Mouse (Mus musculus) spleen, embryonic (tissue): Measurements from ENCODE around the gene Eps8.

Source experiments
- CTCF ChIA-PET: fragments of 350-600 bp; sonication (Branson Sonifier 250); formaldehyde crosslinking; loops from one replicate; lab custom pipeline; 2022; lab: Charles Lee

Eps8 gene

GRCm38 (mm10) chr6:137654776-137655175 is at the start of gene Eps8:
Gene Eps8, minus strand, starts transcription at chr6:137654876.
- CTCF ChIA-PET = interaction anchor here (0.8 kb wide), 1 partner anchor 199 kb away, joined by 3 read pairs; no protein-coding TSS in a partner anchor

GRCm38 (mm10) chr6:137703431-137703830 is 48.8 kb upstream of the Eps8 start:
- CTCF ChIA-PET = no interaction called here

DNA sequence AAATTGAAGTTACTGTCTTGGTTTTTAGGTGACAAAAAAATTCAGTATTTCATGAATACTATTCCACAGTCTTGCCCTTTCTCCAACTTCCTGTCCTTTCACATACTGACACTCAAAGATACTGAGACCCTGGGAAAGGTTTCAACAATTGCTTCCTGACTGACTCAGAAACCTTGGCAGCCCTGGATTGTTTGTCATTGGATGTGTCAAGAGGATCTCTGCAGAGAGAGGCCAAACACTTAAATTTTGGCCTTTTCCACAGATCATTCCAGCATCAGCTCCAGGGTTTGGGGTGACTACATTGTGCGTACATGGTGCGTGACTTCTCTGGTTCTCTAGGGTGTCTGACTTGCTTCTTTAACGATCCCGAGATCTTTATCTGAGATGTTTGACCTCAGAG is 48.2 kb upstream of the Eps8 start:
- CTCF ChIA-PET = no interaction called here

DNA sequence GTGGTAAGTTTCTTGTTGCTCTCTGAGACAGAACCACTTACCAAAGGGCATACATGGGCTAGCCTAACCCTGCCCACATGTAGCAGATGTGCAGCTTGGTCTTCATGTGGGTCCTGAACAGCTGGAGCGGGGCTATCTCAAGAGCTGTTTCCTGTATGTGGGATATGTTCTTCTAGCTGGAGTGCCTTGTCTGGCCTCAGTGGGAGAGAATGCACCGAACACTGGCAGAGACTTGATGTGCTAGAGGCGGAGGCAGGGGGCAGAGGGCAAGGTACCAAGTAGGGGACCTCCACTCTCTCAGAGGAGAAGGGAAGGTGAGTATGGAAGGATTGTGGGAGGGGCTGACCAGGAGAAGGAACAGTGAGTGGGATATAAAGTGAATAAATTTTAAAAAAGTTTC is 47.5 kb upstream of the Eps8 start:
- CTCF ChIA-PET = no interaction called here

GRCm38 (mm10) chr6:137699434-137699833 is 44.8 kb upstream of the Eps8 start:
- CTCF ChIA-PET = no interaction called here

GRCm38 (mm10) chr6:137696445-137697204 is 41.9 kb upstream of the Eps8 start:
- CTCF ChIA-PET = no interaction called here

DNA sequence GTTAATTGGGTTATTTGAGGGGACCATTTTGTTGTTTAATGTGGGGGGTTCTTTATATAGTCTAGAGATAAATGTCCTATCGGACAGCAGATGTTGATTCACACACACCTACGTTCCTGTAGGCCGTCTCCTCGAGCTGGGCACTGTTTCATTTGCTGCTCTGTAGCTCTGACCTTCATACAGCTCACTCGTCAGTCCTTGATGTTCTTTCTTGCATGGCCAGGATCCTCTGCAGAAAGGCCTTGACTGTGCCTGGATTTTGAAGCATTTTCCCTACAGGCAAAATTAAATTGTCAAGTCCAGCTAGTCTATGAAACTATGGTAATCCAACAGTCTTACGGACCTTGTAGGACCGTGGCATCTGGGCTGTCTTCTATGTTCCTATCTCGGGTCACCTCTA is 40.4 kb upstream of the Eps8 start:
- CTCF ChIA-PET = no interaction called here

DNA sequence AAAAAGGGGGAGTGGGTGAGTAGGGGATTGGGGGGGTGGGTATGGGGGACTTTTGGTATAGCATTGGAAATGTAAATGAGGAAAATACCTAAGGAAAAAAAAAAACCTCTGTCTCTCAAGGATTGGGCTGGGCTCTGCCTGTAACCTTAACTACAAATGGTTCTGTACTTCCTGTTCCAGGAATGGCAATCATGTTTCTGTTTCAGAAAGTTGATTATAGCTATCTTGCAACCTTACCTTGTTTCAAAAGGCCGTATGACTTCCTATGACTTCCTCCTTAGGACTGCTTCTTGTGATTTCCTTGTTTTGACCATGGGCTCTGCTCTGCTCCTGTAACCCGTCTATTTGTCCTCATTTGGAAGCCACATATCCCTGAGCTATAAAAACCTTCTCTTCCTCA is 39.6 kb upstream of the Eps8 start:
- CTCF ChIA-PET = no interaction called here

GRCm38 (mm10) chr6:137690550-137691119 is 36.0 kb upstream of the Eps8 start:
- CTCF ChIA-PET = no interaction called here

DNA sequence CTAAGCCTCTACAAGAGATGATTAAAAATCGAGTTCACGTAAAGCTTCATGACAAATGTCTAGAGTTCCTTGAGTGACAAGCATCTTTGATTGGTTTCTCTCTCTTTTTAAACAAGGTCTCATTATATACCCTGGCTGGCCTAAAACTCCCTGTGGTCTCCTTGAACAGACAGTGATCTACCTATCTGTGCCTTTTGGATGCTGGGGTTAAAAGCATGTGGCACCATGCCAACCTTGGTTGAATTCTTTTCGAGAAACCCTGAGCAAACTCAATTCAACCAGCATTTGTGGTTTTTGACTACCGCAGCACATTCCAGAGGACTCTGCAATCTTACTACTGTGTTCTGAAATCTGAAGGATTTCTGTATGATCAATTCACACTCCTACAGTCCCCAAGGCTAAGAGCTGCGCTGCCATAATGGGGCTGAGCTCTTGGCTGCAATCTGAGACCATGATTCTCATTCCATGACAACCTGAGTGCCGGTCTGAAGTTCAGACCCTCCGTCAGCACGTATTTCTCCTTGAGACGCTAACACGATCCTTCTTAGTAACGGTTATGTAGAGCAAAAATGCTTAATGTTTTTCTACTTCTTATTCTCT is 33.9 kb upstream of the Eps8 start:
- CTCF ChIA-PET = no interaction called here

DNA sequence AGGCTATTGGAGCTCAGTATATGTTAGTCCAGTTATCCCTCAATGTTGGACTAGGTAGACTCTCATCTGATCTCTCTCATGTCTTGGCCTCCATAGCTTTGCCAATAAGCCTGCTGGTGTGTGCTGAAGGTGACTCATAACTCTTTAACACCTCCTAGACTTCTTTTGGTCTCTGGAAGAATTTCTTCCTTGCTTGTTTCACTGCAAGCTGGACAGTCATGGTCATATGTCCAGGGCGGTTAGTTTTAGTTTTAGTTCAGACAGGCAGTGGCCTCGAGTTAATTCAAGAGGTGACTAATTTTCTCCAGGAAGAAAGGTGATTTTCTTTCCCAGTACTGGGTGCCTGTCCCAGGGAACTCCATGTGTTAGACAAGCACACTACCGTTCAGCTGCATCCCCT is 33.4 kb upstream of the Eps8 start:
- CTCF ChIA-PET = no interaction called here

GRCm38 (mm10) chr6:137687667-137688066 is 33.0 kb upstream of the Eps8 start:
- CTCF ChIA-PET = interaction anchor here (0.6 kb wide), 1 partner anchor 9 kb away, joined by 3 read pairs; no protein-coding TSS in a partner anchor

- CTCF ChIA-PET = no interaction called here
Measured at GRCm38 (mm10) chr6:137682629-137683028, 28.0 kb upstream of the Eps8 start.

DNA sequence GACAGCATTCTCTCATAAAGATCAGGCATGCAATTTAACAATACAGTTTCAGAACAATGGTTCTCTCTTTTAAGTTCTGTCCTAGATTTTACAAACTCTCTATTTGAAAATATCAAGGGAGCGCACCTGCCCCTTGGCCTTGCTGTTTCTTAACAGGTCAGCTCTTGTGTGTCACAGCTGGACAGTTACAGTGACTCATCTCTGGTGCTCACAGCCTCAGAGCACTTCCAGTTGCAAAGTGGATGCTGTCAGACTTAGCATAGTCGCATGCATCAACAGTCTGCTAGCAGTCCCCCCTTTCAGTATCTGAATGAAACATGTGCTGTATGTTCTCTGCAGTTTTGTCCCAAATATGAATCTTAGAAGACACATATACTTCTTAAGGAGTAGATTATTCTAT is 26.3 kb upstream of the Eps8 start:
- CTCF ChIA-PET = no interaction called here

DNA sequence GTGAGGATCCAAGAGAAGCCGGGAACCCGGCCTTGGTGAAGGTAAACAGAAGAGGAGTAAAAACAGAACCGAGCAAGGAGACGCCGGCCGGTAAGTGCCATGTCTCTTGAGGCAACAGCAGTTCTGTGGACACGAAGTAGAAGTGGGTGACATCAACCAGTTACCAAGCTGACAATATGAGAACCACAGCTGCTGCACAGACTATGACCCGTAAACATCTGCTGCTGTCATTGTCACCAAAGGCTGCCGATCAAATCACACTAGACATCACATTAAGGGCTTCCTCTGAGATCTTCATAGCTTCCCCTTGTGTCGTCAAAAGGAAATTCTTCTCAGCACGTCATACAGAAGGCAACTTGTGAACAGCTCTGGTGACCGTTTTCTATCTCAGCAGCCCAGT is 21.9 kb upstream of the Eps8 start:
- CTCF ChIA-PET = no interaction called here

- CTCF ChIA-PET = no interaction called here
Measured at GRCm38 (mm10) chr6:137675556-137675955, 20.9 kb upstream of the Eps8 start.

- CTCF ChIA-PET = interaction anchor here (0.8 kb wide), 1 partner anchor 650 kb away, joined by 4 read pairs; no protein-coding TSS in a partner anchor
Measured at GRCm38 (mm10) chr6:137673301-137673700, 18.6 kb upstream of the Eps8 start.

DNA sequence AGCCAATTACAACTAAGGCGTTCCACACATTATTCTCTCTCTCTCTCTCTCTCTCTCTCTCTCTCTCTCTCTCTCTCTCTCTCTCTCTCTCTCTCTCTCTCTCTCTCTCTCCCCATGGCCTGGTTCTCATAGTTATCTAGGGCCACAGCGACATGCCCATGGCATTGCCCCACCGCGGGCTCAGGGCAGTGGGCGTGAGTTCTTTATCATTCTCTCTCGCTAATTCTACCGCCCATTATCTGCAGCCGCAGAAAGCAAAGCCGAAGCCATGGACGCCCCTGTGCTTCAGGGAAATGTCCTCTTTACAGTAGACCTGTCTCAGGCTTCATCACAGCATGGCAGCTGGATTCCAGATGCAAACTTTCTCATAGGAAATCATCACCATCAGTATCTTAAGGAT is 16.9 kb upstream of the Eps8 start:
- CTCF ChIA-PET = no interaction called here

DNA sequence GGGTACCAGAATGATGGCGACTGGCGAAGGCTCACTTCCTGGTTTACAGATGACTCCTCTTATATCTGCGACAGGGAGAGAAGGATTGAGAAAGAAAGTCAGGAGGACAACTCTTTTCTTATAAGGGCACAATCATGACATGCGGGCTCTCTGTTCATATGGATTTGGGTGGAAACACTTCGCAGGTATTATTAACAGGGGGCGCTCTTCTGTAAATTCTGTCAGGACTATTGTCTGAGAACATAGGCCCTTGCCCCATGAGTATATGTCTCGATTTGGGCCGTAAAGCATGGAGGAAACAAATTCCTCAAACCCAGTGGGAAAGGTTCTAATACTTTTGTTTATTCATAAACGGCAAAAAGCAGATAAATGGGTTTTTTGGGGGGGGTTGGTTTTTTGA is 16.1 kb upstream of the Eps8 start:
- CTCF ChIA-PET = no interaction called here

DNA sequence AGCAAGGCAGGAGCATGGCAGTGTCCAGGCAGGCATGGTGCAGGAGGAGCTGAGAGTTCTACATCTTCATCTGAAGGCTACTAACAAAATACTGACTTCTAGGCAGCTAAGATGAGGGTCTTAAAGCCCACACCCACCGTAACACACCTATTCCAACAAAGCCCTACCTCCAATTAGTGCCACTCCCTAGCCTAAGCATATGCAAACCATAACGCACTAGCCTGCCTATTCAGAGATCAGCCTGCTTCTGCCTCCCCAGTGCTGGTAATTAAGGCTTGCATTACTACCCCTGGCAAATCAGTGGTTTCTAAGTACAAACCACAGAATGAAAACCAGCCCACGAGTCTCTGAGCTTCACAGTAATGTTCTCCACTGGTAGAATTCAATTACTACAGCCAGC is 15.2 kb upstream of the Eps8 start:
- CTCF ChIA-PET = no interaction called here

DNA sequence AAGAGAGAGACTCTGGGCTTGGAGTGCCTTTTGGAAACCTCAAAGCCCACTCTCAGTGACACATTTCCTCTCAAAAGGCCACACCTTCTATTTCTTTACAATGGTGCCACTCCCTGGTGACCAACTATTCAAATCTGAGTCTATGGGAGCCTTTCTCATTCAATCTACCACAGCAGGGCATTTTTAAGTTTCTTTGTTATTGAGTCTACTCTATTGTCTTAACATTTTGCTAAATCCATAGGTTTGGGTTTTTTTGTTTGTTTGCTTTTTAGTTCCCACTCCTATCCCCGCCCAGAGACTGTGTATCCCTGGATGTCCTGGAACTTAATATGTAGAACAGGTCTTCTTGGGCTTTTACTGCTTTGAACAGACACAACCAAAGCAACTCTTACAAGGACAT is 14.8 kb upstream of the Eps8 start:
- CTCF ChIA-PET = no interaction called here

- CTCF ChIA-PET = no interaction called here
Measured at GRCm38 (mm10) chr6:137668331-137668730, 13.7 kb upstream of the Eps8 start.

DNA sequence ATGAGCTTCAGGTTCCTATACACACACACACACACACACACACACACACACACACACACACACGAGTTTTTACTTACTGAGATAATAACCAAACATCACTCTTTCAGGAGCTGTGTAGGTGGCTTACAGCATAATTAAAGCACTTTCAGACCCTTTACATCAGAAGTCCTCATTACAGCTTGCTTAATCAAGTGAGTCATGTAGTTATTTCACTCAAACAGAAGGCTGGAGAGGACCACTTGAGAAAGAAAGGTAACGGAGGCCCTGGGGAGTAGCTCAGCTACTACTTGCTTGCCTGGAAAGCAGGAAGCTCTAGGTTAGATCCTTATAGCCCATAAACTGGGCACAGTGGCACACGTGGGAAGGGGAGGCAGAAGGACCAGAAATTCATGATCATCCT is 13.0 kb upstream of the Eps8 start:
- CTCF ChIA-PET = no interaction called here
